Mouse (Mus musculus) cerebellum, postnatal 25 days (tissue): Measurements from ENCODE around the gene Sept10.
A peak's percentile ranks its signal among the peaks of the same experiment; 100 is the strongest.
"Not testable (repeated sequence)": the region's sequence is repeated elsewhere in the genome, so short reads cannot be mapped to it uniquely, and the experiment has no call there.

Source experiments
- DNase-seq, 2 experiments: peaks; one replicate each; pipeline ENCODE4 v3.0.0; 2021; ENCODE audit warnings: mixed read lengths in 2 of 2

Gene Sept10

GRCm38 (mm10) chr10:59119001-59119400 lies 102.6 kb downstream of the Sept10 start:
- no peak for DNase-seq

DNA sequence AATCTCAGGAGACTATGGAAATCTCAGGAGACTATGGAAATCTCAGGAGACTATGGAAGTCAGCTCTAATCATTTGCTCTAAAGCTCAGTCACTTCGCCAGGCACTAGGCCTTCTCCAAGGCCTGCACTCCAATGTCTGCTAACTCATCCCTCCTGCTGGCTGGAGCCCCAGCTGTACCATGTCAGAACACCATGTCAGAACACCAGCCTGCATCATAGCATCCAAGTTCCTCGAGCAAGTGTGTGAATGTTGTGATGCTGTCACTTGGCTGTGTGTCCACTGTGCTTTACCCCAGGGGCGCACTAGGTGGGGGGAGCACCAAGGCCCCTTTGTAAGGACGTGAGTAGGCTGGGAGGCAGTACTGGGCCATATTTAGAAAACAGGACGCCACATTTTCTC lies 104.1 kb downstream of the Sept10 start:
- no peak for DNase-seq

GRCm38 (mm10) chr10:59116331-59116730 lies 105.3 kb downstream of the Sept10 start:
- no peak for DNase-seq

- DNase-seq, result no peak
These were observed 106.0 kb downstream of the Sept10 start for GRCm38 (mm10) chr10:59115691-59116090.

GRCm38 (mm10) chr10:59114535-59115291 lies 106.9 kb downstream of the Sept10 start:
- no peak for DNase-seq

DNA sequence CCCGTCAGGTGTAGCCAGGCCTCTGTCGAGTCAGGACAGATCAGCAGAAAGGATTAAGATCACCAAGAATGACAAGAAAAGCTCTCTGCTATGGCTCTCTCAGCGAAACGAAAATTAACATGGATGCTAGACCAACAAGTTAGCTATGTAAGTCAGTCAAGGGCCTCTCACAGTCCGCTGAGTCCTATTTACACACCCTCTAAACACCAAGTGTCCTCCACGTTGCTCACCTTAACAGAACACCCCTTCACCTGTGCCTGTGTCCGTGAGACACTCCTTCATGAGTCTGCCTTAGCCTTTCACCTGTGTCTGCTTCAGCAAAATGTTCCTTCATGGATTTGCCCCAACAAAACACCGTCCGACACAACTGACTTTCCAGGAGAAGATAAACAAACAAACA lies 108.3 kb downstream of the Sept10 start:
- DNase-seq, result no peak

GRCm38 (mm10) chr10:59112755-59113154 lies 108.9 kb downstream of the Sept10 start:
- DNase-seq, result no peak

DNA sequence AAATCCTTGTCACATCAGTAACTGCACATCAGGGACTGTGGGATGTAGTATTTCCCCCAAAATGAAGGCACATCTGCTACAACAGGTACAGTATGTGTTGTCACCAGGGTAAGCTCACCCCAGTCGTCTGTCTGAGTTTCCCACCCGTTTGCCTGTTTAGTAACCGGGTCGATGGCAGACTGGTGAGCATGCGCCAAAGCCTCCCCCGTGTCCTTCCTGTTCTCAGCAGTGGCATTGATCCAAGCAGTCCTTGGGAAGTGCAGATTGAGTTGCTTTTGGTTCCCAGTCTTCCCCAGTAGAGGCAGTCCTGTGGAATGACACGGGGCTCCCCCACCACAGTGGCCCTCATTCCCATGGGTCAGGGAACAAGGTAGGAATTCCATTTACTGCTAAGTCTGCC lies 111.3 kb downstream of the Sept10 start:
- no peak for DNase-seq

- DNase-seq, result peak; percentile 44 to 76
These were observed 112.6 kb downstream of the Sept10 start for GRCm38 (mm10) chr10:59109015-59109414.

DNA sequence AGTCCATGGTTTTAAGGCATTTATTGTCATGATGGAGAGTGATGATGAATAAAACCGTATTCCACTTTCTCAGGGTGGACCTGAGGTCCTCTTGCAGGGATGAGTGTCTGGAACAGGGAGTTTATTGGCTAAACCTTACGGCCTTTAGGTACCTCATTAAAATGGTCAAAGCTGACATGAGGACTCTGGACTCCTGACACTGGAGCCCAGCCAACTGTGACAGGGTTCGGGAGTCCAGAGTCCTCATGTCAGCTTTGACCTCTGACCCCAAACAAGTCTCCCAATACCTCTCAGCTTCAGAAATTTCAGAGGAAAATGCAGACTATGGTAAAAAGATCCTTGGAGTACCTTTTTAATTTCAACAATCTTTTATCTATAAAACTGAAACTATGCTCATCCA lies 115.0 kb downstream of the Sept10 start:
- DNase-seq, result no peak

DNA sequence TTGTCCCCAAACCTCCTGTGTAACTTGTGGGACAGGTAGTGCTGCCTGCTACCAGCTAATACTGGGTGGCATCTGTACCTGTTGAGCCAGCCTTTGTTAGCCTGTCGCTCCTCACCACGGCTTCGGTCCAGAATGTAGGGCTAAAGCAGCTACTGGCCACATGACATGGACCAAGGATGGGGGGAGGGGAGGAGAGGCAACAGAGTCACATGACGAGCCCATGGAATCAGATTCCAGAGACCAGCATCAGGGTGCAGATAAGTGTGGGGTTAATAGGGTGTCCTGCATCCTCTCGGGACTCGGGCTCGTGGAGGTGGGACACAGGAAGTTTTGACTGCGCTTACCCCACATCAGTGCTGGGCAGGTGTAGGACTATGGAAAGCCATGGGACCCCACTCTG lies 115.8 kb downstream of the Sept10 start:
- DNase-seq, result no peak

DNA sequence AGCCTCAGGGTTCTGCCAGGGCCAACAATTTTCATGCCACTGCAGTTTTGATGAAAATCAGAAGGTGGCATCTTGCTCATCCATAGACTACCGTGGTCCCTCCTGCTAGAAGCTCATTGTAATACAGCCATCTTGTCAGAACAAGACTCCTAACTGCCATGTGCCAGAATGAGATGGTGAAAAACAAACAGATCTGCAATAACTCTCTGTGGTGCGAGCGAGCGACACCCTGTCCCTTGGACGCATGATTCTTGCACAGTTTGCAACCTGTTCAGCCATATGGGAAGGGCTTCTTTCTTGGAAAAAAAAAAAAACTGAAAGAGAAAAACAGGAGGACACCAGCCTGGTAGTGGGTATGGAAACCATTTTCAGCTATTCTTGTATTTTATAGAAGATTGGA lies 117.0 kb downstream of the Sept10 start:
- no peak for DNase-seq

DNA sequence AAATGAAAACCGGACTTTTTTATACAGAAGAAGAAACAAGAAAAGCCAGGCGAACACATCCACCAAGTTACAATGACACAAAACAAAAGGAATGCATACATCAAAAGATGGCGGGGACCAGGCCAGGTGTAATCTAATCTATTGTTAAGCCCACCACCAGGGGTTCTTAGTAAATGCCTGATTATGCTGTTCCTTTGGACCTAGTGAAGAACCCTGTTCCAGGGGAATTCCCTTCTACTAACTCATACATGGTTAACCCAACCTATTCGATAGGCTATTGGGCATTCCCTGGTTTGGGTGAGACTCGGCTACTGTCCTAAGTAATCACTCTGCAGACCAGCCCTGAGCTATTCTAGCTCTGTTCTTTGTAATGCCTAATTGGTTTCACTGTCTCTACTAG lies 118.6 kb downstream of the Sept10 start:
- not testable (repeated sequence) for DNase-seq

DNA sequence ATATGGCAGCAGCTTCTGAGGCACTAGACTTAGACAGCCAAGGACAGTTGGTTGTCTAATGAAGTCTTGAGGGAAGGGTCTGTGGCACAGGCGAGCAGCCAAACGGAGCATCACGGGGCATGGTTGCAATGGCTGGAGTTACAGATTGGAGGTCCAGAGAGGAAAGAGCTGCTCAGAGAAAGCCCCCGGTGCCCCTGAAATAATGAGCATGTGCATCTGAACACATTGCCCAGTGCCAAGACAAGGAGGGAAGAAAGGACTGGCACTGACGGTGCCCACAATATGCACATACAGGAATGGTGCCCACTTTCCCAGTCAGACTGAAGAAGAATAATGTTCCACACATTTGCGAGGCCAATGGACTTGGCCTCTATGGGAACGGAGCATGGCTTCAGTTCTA lies 129.7 kb downstream of the Sept10 start:
- no peak for DNase-seq
